Mouse (Mus musculus): ENCODE data around the gene Crtc2. TPM values are rescaled to one million over a fixed set of nuclear protein-coding genes. Genes with fewer than 3 reads are reported as not detected.

Crtc2 gene
- 24.0 and 26.6 TPM in 2 replicates for polyA plus RNA-seq (2015; fragmentation: Nextera tagmentation; extraction: Ambion mirVana)

GRCm38 (mm10) chr3:90253653-90254418, at the start of gene Crtc2:
Crtc2 (plus strand) TSS chr3:90254163.
- H3K27ac ChIP-seq: peak within 1 kb of the TSS; percentile 80
- H3K4me2 ChIP-seq: peak within 1 kb of the TSS; percentile 89
- peaks cover 18% of the 10 kb centered on the region for H3K36me3 ChIP-seq (replicated peaks)
- H3K9ac ChIP-seq: peak within 1 kb of the TSS; percentile 96
- H3K9me3 ChIP-seq: no peaks in the 10 kb centered on the region
- peak within 1 kb of the TSS; percentile 95 for H3K4me3 ChIP-seq
- under 1% methylated on average over 40 of the region's 40 CpGs for WGBS
- peak; percentile 97 for ATAC-seq (replicated peaks)
- no peaks in the 10 kb centered on the region for H3K27me3 ChIP-seq (replicated peaks)
- H3K4me1 ChIP-seq: peaks cover 27% of the 10 kb centered on the region

GRCm38 (mm10) chr3:90204582-90204981, 49.4 kb upstream of the Crtc2 start:
- Histone ChIP-seq H3K27me3 (replicated peaks) (no peaks in the 10 kb centered on the region), H3K27ac (no peak overlapping the region), H3K4me3 (no peak overlapping the region), H3K4me2 (no peak overlapping the region), H3K9ac (no peak overlapping the region), H3K4me1 (no peaks in the 10 kb centered on the region), H3K9me3 (no peaks in the 10 kb centered on the region), H3K36me3 (replicated peaks) (peaks cover 12% of the 10 kb centered on the region; the same call in 1 of the 2 replicates)
- no peak for ATAC-seq (replicated peaks)
- WGBS: 95% methylated on average over 2 of the region's 2 CpGs

- 92% methylated on average over 2 of the region's 2 CpGs for WGBS
- peaks cover 24% of the 10 kb centered on the region for H3K4me1 ChIP-seq
- H3K27ac ChIP-seq: no peak overlapping the region
- H3K36me3 ChIP-seq (replicated peaks): peaks cover 19% of the 10 kb centered on the region; the same call in 1 of the 2 replicates
- H3K9me3 ChIP-seq: no peaks in the 10 kb centered on the region
- no peak overlapping the region for H3K4me2 ChIP-seq
- ATAC-seq (replicated peaks): no peak
- no peaks in the 10 kb centered on the region for H3K27me3 ChIP-seq (replicated peaks)
- H3K9ac ChIP-seq: no peak overlapping the region
- H3K4me3 ChIP-seq: no peak overlapping the region
Observed at GRCm38 (mm10) chr3:90208662-90209061, 45.3 kb upstream of the Crtc2 start.

GRCm38 (mm10) chr3:90209908-90210566, 43.9 kb upstream of the Crtc2 start:
- Histone ChIP-seq H3K36me3 (replicated peaks) (peaks cover 19% of the 10 kb centered on the region; the same call in 1 of the 2 replicates), H3K4me1 (peaks cover 32% of the 10 kb centered on the region), H3K9ac (no peak overlapping the region), H3K27me3 (replicated peaks) (no peaks in the 10 kb centered on the region), H3K4me2 (no peak overlapping the region), H3K27ac (no peak overlapping the region), H3K9me3 (no peaks in the 10 kb centered on the region), H3K4me3 (no peak overlapping the region)
- ATAC-seq (replicated peaks): no peak
- WGBS: 93% methylated on average over 5 of the region's 5 CpGs

- H3K9ac ChIP-seq: no peak overlapping the region
- H3K27me3 ChIP-seq (replicated peaks): no peaks in the 10 kb centered on the region
- peaks cover 32% of the 10 kb centered on the region for H3K4me1 ChIP-seq
- H3K36me3 ChIP-seq (replicated peaks): peaks cover 19% of the 10 kb centered on the region; the same call in 1 of the 2 replicates
- H3K9me3 ChIP-seq: no peaks in the 10 kb centered on the region
- peak overlapping the region; percentile 93; the same call in 1 of the 2 replicates for H3K4me3 ChIP-seq
- H3K4me2 ChIP-seq: peak overlapping the region; percentile 96; the same call in 1 of the 2 replicates
- no peak overlapping the region for H3K27ac ChIP-seq
- ATAC-seq (replicated peaks): no peak
- WGBS: 85% methylated on average over 13 of the region's 13 CpGs
Observed at GRCm38 (mm10) chr3:90211475-90212398, 42.2 kb upstream of the Crtc2 start.

- Histone ChIP-seq H3K36me3 (replicated peaks) (peaks cover 19% of the 10 kb centered on the region; the same call in 1 of the 2 replicates), H3K4me3 (peak overlapping the region; percentile 93), H3K4me2 (peak overlapping the region; percentile 96), H3K9me3 (no peaks in the 10 kb centered on the region), H3K27ac (peak overlapping the region; percentile 91), H3K9ac (peak overlapping the region; percentile 93), H3K27me3 (replicated peaks) (no peaks in the 10 kb centered on the region), H3K4me1 (peaks cover 32% of the 10 kb centered on the region)
- no peak for ATAC-seq (replicated peaks)
- 15% methylated on average over 5 of the region's 5 CpGs for WGBS
Observed at GRCm38 (mm10) chr3:90212723-90213122, 41.2 kb upstream of the Crtc2 start.

GRCm38 (mm10) chr3:90213377-90213866, 40.5 kb upstream of the Crtc2 start, which contains the start of the genes Rps27 and Rab13:
Rps27 (minus strand) TSS chr3:90213651.
Rab13 (plus strand) TSS chr3:90213695.
- Histone ChIP-seq H3K27me3 (replicated peaks) (no peaks in the 10 kb centered on the region), H3K9ac (peak within 1 kb of the TSS; percentile 93), H3K4me3 (peak within 1 kb of the TSS; percentile 93), H3K36me3 (replicated peaks) (peaks cover 13% of the 10 kb centered on the region; the same call in 1 of the 2 replicates), H3K9me3 (no peaks in the 10 kb centered on the region), H3K4me1 (peaks cover 32% of the 10 kb centered on the region), H3K27ac (peak within 1 kb of the TSS; percentile 91), H3K4me2 (peak within 1 kb of the TSS; percentile 96)
- ATAC-seq (replicated peaks): peak; percentile 95
- WGBS: under 1% methylated on average over 42 of the region's 42 CpGs

- H3K9me3 ChIP-seq: no peaks in the 10 kb centered on the region
- H3K27ac ChIP-seq: peak overlapping the region; percentile 91
- peak; percentile 68 for ATAC-seq (replicated peaks)
- peak overlapping the region; percentile 96 for H3K4me2 ChIP-seq
- H3K4me1 ChIP-seq: peaks cover 32% of the 10 kb centered on the region
- peak overlapping the region; percentile 93 for H3K9ac ChIP-seq
- 12% methylated on average over 12 of the region's 12 CpGs for WGBS
- H3K4me3 ChIP-seq: peak overlapping the region; percentile 93
- H3K36me3 ChIP-seq (replicated peaks): peaks cover 8% of the 10 kb centered on the region; the same call in 1 of the 2 replicates
- no peaks in the 10 kb centered on the region for H3K27me3 ChIP-seq (replicated peaks)
Observed at GRCm38 (mm10) chr3:90213956-90214684, 39.8 kb upstream of the Crtc2 start.

- no peak overlapping the region for H3K27ac ChIP-seq
- 44% methylated on average over 1 of the region's 1 CpGs for WGBS
- H3K27me3 ChIP-seq (replicated peaks): no peaks in the 10 kb centered on the region
- ATAC-seq (replicated peaks): no peak
- no peaks in the 10 kb centered on the region for H3K9me3 ChIP-seq
- H3K4me1 ChIP-seq: peaks cover 34% of the 10 kb centered on the region
- no peak overlapping the region for H3K4me2 ChIP-seq
- peaks cover 1% of the 10 kb centered on the region; the same call in 1 of the 2 replicates for H3K36me3 ChIP-seq (replicated peaks)
- H3K9ac ChIP-seq: no peak overlapping the region
- H3K4me3 ChIP-seq: no peak overlapping the region
Observed at GRCm38 (mm10) chr3:90215825-90216380, 38.1 kb upstream of the Crtc2 start.

- no peaks in the 10 kb centered on the region for H3K36me3 ChIP-seq (replicated peaks)
- peak overlapping the region; percentile 37 for H3K4me3 ChIP-seq
- H3K4me2 ChIP-seq: peak overlapping the region; percentile 73
- peaks cover 14% of the 10 kb centered on the region for H3K4me1 ChIP-seq
- H3K9me3 ChIP-seq: no peaks in the 10 kb centered on the region
- peak overlapping the region; percentile 71 for H3K27ac ChIP-seq
- 13% methylated on average over 6 of the region's 6 CpGs for whole genome bisulfite sequencing
- no peaks in the 10 kb centered on the region for H3K27me3 ChIP-seq (replicated peaks)
- H3K9ac ChIP-seq: no peak overlapping the region; the same call in 1 of the 2 replicates
- ATAC-seq (replicated peaks): peak; percentile 59; the same call in 1 of the 2 replicates
Observed at GRCm38 (mm10) chr3:90220088-90220487, 33.9 kb upstream of the Crtc2 start.

Measured in midbrain, embryonic 15.5 days (tissue).